28 mouse cellular contexts compared by ENCODE assay signal in genomic region chr13:54091719-54092118, GRCm38 (mm10). TPM values are rescaled to one million over a fixed set of nuclear protein-coding genes. Genes with fewer than 3 reads are reported as not detected.
DNase-seq lines count a peak whose midpoint lies in the region; ATAC-seq and TF ChIP-seq lines count a peak whose summit lies in the region.
"Had no signal": no experiment of that assay in that cellular context is flagged by ENCODE, and none has a peak within 500 bp of the region (broad histone marks: within the 10 kb centered on the region; RNA-seq: fewer than 3 reads in every experiment).

No protein-coding gene starts in this region.

- peak; percentile 50 for TF ChIP-seq CTCF in midbrain, postnatal 0 days (IDR thresholded peaks at IDR 0.05)
- TF ChIP-seq CTCF in forebrain, postnatal 0 days (IDR thresholded peaks at IDR 0.05; ENCODE audit: low read depth): no peak; the same call in 1 of the 2 replicates

- intact Hi-C loops in heart, postnatal 25 days (cut with DNase I): no loop called here
- intact Hi-C loops in heart, postnatal 10 days (cut with DNase I): no loop called here

- 0 out of 2 replicates have a peak overlapping the region, but pooled peaks have one; percentile 16 for H3K9ac ChIP-seq in heart, embryonic 14.5 days (ENCODE audit: low read length)
- no peak overlapping the region for H3K9ac ChIP-seq in midbrain, postnatal 0 days (replicated peaks; ENCODE audit: low read length, poor library complexity, severe bottlenecking)
- no peak overlapping the region for H3K9ac ChIP-seq in midbrain, embryonic 13.5 days (replicated peaks)
- H3K9ac ChIP-seq in forebrain, postnatal 0 days: no peak overlapping the region
- H3K9ac ChIP-seq: embryonic facial prominence, embryonic 12.5 days; embryonic facial prominence, embryonic 15.5 days; heart, embryonic 13.5 days; hindbrain, embryonic 12.5 days; hindbrain, embryonic 15.5 days; intestine, embryonic 15.5 days had no signal

- ATAC-seq in heart, embryonic 14.5 days (ENCODE audit: insufficient number of reproducible peaks, insufficient read depth, low FRiP score, low read depth): no peak
- no peak for ATAC-seq in midbrain, postnatal 0 days (ENCODE audit: low FRiP score)
- ATAC-seq in midbrain, embryonic 13.5 days: no peak
- no peak for ATAC-seq in forebrain, postnatal 0 days
- ATAC-seq: forebrain, embryonic 14.5 days; intestine, embryonic 15.5 days; Patski had no signal

- 37% methylated on average over 6 of the region's 6 CpGs for WGBS in heart, embryonic 14.5 days
- 78% methylated on average over 6 of the region's 6 CpGs for WGBS in midbrain, postnatal 0 days
- 84% methylated on average over 6 of the region's 6 CpGs for whole genome bisulfite sequencing in midbrain, embryonic 13.5 days
- WGBS in forebrain, postnatal 0 days: 74% methylated on average over 6 of the region's 6 CpGs

- no peak for DNase-seq in heart, postnatal 25 days (ENCODE audit: low spot score)
- peak; percentile 21 to 31 for DNase-seq in heart, postnatal 10 days
- DNase-seq in heart, adult 8-10 months (ENCODE audit: low spot score): no peak
- DNase-seq in midbrain, postnatal 0 days (ENCODE audit: low spot score): no peak
- DNase-seq in forebrain, postnatal 0 days: no peak
- DNase-seq: adrenal gland, postnatal 10 days; adrenal gland, postnatal 36 days; B cell, adult 2 months; cerebellum, adult 2 months; cerebellum, adult 9-11 months; cerebellum, postnatal 25 days; gastrocnemius, postnatal 25 days; heart, adult 18-20 months; heart, postnatal 36 days; kidney, adult 11 months had no signal

- H3K9me3 ChIP-seq in heart, embryonic 14.5 days (ENCODE audit: control insufficient read depth, low read length): no peaks in the 10 kb centered on the region
- H3K9me3 ChIP-seq in midbrain, postnatal 0 days (ENCODE audit: low read length): no peaks in the 10 kb centered on the region
- H3K9me3 ChIP-seq in midbrain, embryonic 13.5 days: no peaks in the 10 kb centered on the region
- no peaks in the 10 kb centered on the region for H3K9me3 ChIP-seq in forebrain, postnatal 0 days (ENCODE audit: low read length)
- H3K9me3 ChIP-seq: embryonic facial prominence, embryonic 12.5 days; embryonic facial prominence, embryonic 15.5 days; G1E; heart, embryonic 13.5 days; hindbrain, embryonic 12.5 days; hindbrain, embryonic 15.5 days; intestine, embryonic 15.5 days had no signal

- H3K4me2 ChIP-seq in heart, embryonic 14.5 days (ENCODE audit: low read length): no peak overlapping the region
- H3K4me2 ChIP-seq in midbrain, postnatal 0 days (ENCODE audit: low read depth, low read length, poor library complexity, severe bottlenecking): no peak overlapping the region
- H3K4me2 ChIP-seq in midbrain, embryonic 13.5 days (replicated peaks): no peak overlapping the region
- no peak overlapping the region for H3K4me2 ChIP-seq in forebrain, postnatal 0 days (ENCODE audit: low read depth)
- H3K4me2 ChIP-seq: embryonic facial prominence, embryonic 12.5 days; embryonic facial prominence, embryonic 15.5 days; heart, embryonic 13.5 days; hindbrain, embryonic 12.5 days; hindbrain, embryonic 15.5 days; intestine, embryonic 15.5 days had no signal

- peaks cover 87% of the 10 kb centered on the region for H3K36me3 ChIP-seq in heart, embryonic 14.5 days (ENCODE audit: control insufficient read depth, insufficient read depth, low read length)
- H3K36me3 ChIP-seq in midbrain, postnatal 0 days (ENCODE audit: insufficient read depth, low read length): peaks cover 50% of the 10 kb centered on the region
- H3K36me3 ChIP-seq in midbrain, embryonic 13.5 days: peaks cover 90% of the 10 kb centered on the region
- H3K36me3 ChIP-seq in forebrain, postnatal 0 days (ENCODE audit: insufficient read depth): peaks cover 71% of the 10 kb centered on the region

- no peak overlapping the region for H3K27ac ChIP-seq in heart, embryonic 14.5 days (replicated peaks in 1 of 2; ENCODE audit: control insufficient read depth in 1 of 2, insufficient read depth in 1 of 2, low read depth in 2 of 2, low read length in 2 of 2)
- H3K27ac ChIP-seq in midbrain, postnatal 0 days (ENCODE audit: low read depth, low read length): no peak overlapping the region
- H3K27ac ChIP-seq in midbrain, embryonic 13.5 days: no peak overlapping the region
- no peak overlapping the region for H3K27ac ChIP-seq in forebrain, postnatal 0 days (ENCODE audit: low read depth, low read length)
- H3K27ac ChIP-seq: embryonic facial prominence, embryonic 12.5 days; embryonic facial prominence, embryonic 15.5 days; heart, embryonic 13.5 days; hindbrain, embryonic 12.5 days; hindbrain, embryonic 15.5 days; intestine, embryonic 15.5 days had no signal

- H3K4me1 ChIP-seq in heart, embryonic 14.5 days (ENCODE audit: control insufficient read depth in 2 of 2, insufficient read depth in 2 of 2, low read length in 2 of 2): peaks cover 6 to 7% of the 10 kb centered on the region in 2 experiments
- H3K4me1 ChIP-seq in midbrain, postnatal 0 days (ENCODE audit: insufficient read depth, low read length): no peaks in the 10 kb centered on the region
- no peaks in the 10 kb centered on the region for H3K4me1 ChIP-seq in midbrain, embryonic 13.5 days (replicated peaks)
- no peaks in the 10 kb centered on the region for H3K4me1 ChIP-seq in forebrain, postnatal 0 days (ENCODE audit: insufficient read depth)
- H3K4me1 ChIP-seq: embryonic facial prominence, embryonic 12.5 days; embryonic facial prominence, embryonic 15.5 days; hindbrain, embryonic 12.5 days; intestine, embryonic 15.5 days had no signal

- H3K4me3 ChIP-seq in heart, embryonic 14.5 days (ENCODE audit: control insufficient read depth in 1 of 2, insufficient read depth in 1 of 2, low read depth in 1 of 2, low read length in 2 of 2): no peak overlapping the region
- no peak overlapping the region for H3K4me3 ChIP-seq in midbrain, postnatal 0 days (ENCODE audit: low read depth, low read length)
- H3K4me3 ChIP-seq in midbrain, embryonic 13.5 days (replicated peaks): no peak overlapping the region
- H3K4me3 ChIP-seq in forebrain, postnatal 0 days (ENCODE audit: low read depth, low read length): no peak overlapping the region
- H3K4me3 ChIP-seq: embryonic facial prominence, embryonic 12.5 days; embryonic facial prominence, embryonic 15.5 days; heart, embryonic 13.5 days; hindbrain, embryonic 12.5 days; hindbrain, embryonic 15.5 days; intestine, embryonic 15.5 days had no signal

- no peaks in the 10 kb centered on the region for H3K27me3 ChIP-seq in heart, embryonic 14.5 days (ENCODE audit: control insufficient read depth, insufficient read depth, low read length)
- no peaks in the 10 kb centered on the region for H3K27me3 ChIP-seq in midbrain, postnatal 0 days (ENCODE audit: insufficient read depth, low read length)
- no peaks in the 10 kb centered on the region for H3K27me3 ChIP-seq in midbrain, embryonic 13.5 days
- H3K27me3 ChIP-seq in forebrain, postnatal 0 days (ENCODE audit: insufficient read depth, low read length): no peaks in the 10 kb centered on the region
- H3K27me3 ChIP-seq: CH12.LX; embryonic facial prominence, embryonic 12.5 days; embryonic facial prominence, embryonic 15.5 days; heart, embryonic 13.5 days; hindbrain, embryonic 12.5 days; hindbrain, embryonic 15.5 days; intestine, embryonic 15.5 days; Patski had no signal

RNA-seq across cellular contexts. Expression of gene Sfxn1, which starts 20.1 kb away (rescaled TPM):
- polyA plus RNA-seq in heart, embryonic 14.5 days (2014; fragmentation: Nextera tagmentation; extraction: Ambion mirVana): 25.1 and 26.7 TPM in 2 replicates
- total RNA-seq in heart, postnatal 25 days (2021): 1 to 10 TPM; 6.8 to 7.7 TPM
- total RNA-seq in heart, postnatal 10 days (2021): 10 to 100 TPM; 11.4 to 12.0 TPM
- 1 to 10 TPM; 6.5 to 9.9 (median 8.4) TPM for total RNA-seq in heart, adult 8-10 months (2022)
- total RNA-seq in midbrain, postnatal 0 days (2014; rRNA removed): 81.8 and 93.2 TPM in 2 replicates
- polyA plus RNA-seq in midbrain, postnatal 0 days (2015; fragmentation: Nextera tagmentation; extraction: Ambion mirVana): 128 and 137 TPM in 2 replicates
- 82.2 and 86.3 TPM in 2 replicates for polyA plus RNA-seq in midbrain, embryonic 13.5 days (2015; fragmentation: Nextera tagmentation; extraction: Ambion mirVana)
- total RNA-seq in forebrain, postnatal 0 days (2014; rRNA removed): 83.8 and 102 TPM in 2 replicates
- 102 and 116 TPM in 2 replicates for polyA plus RNA-seq in forebrain, postnatal 0 days (2015; fragmentation: Nextera tagmentation; extraction: Ambion mirVana)

RNA-seq across cellular contexts. Expression of gene Drd1, which starts 36.2 kb away (rescaled TPM):
- polyA plus RNA-seq in heart, embryonic 14.5 days (2014; fragmentation: Nextera tagmentation; extraction: Ambion mirVana): 0.20 TPM in 1 of 2 replicates, not detected in the other
- total RNA-seq in heart, postnatal 25 days (2021): 1 to 10 TPM in 1 of 2 experiments, under 1 TPM in 1; 0.28 to 1.1 TPM
- under 1 TPM; 0.27 to 0.57 TPM for total RNA-seq in heart, postnatal 10 days (2021)
- total RNA-seq in heart, adult 8-10 months (2022): under 1 TPM; 0.17 to 0.53 (median 0.25) TPM
- 2.1 and 3.4 TPM in 2 replicates for total RNA-seq in midbrain, postnatal 0 days (2014; rRNA removed)
- polyA plus RNA-seq in midbrain, postnatal 0 days (2015; fragmentation: Nextera tagmentation; extraction: Ambion mirVana): 1.9 and 2.4 TPM in 2 replicates
- 1.2 and 2.0 TPM in 2 replicates for polyA plus RNA-seq in midbrain, embryonic 13.5 days (2015; fragmentation: Nextera tagmentation; extraction: Ambion mirVana)
- total RNA-seq in forebrain, postnatal 0 days (2014; rRNA removed): 9.8 and 19.7 TPM in 2 replicates
- polyA plus RNA-seq in forebrain, postnatal 0 days (2015; fragmentation: Nextera tagmentation; extraction: Ambion mirVana): 6.6 and 7.6 TPM in 2 replicates
- total RNA-seq: adrenal gland, adult 18-20 months; CH12.LX had no signal
- polyA plus RNA-seq: G1E had no signal

Comparison
In these comparisons a context has a peak if more than half of its experiments do, and no peak if none do; other contexts are left out.
1. DNase-seq: peak in heart, postnatal 10 days (2 of 2); none in heart, postnatal 25 days (single experiment), heart, adult 8-10 months (single experiment), midbrain, postnatal 0 days (single experiment) and forebrain, postnatal 0 days (single experiment).